Mouse (Mus musculus) G1E (cell line): ENCODE results near the gene Galt.

ENCODE experiments used
- CTCF ChIP-seq: IDR thresholded peaks from 2 replicates; pipeline ENCODE4 v1.5.1; 2012; ENCODE audit warnings: low read depth, low read length, inconsistent platforms, mixed read lengths
- GATA1 ChIP-seq: IDR thresholded peaks from 2 replicates; pipeline ENCODE4 v1.6.1; 2012; ENCODE audit warnings: borderline replicate concordance, low read length, inconsistent platforms, mixed read lengths
- POLR2AphosphoS5 ChIP-seq: IDR thresholded peaks from 2 replicates; pipeline ENCODE4 v1.6.1; 2012; ENCODE audit warnings: low read depth, low read length, inconsistent platforms; ENCODE audit not compliant: insufficient replicate concordance
- TAL1 ChIP-seq: conservative IDR thresholded peaks from 2 replicates; pipeline ENCODE4 v1.6.1; 2012; ENCODE audit warnings: low read depth, low read length, inconsistent platforms, mixed read lengths

DNA sequence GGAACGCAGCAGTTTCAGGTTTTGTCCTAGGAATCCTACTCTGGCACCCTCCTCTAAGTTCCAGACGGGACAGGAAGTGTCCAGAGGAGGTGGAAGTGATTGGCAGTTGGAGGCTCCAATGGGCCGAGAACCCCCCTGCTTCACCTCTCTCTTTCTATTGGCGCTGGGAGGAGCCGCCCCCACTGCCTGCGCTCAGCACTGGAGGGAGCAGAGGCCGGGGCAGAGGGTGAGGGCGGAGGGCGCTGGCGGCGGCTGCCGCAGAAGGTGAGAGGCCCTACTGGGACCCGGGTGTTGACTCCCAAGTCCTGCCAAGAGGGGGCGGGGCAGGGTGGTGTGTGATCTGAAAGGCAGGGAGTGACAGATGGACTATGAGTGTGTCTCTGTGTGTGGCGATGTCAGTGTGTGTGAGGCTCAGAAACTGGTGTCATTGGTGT, 5.3 kb downstream of the Galt start:
- TF ChIP-seq CTCF (no peak), POLR2AphosphoS5 (no peak), GATA1 (no peak), TAL1 (no peak)
